Mouse (Mus musculus) CD8-positive naive resting alpha-beta T cell, adult 57 days (primary cell): ENCODE data around the gene Ppil4. TPM values are rescaled to one million over a fixed set of nuclear protein-coding genes. Genes with fewer than 3 reads are reported as not detected.

Source experiments
- total RNA-seq: library from RNA; stranded (reverse); gene quantifications from one replicate; pipeline ENCODE4 v1.2.4, GENCODE M21; 2023

The Ppil4 gene
- total RNA-seq = 67.1 TPM

GRCm38 (mm10) chr10:7792751-7793385, at the start of gene Ppil4, which contains the start of gene Ginm1:
Gene Ppil4 (plus strand): TSS chr10:7792891.
Gene Ginm1 (minus strand): TSS chr10:7792824.

GRCm38 (mm10) chr10:7832171-7832676, 39.5 kb downstream of the Ppil4 start, which contains the start of gene Zc3h12d:
Gene Zc3h12d (plus strand): TSS chr10:7832470.

Other genes starting within 250 kb of the Ppil4 start
- gene Lrp11, start 203.1 kb upstream of the Ppil4 start, total RNA-seq = 0.52 TPM
- gene Nup43, start 125.4 kb upstream of the Ppil4 start, total RNA-seq = 13.0 TPM
- gene Pcmt1, start 111.8 kb upstream of the Ppil4 start, total RNA-seq = 54.8 TPM
- gene Lats1, start 111.7 kb upstream of the Ppil4 start, total RNA-seq = 38.9 TPM
- gene Katna1, start 66.9 kb upstream of the Ppil4 start, total RNA-seq = 56.5 TPM
- 44.3 TPM for gene Ginm1, start 67 bp upstream of the Ppil4 start, total RNA-seq
- gene Zc3h12d, start 39.6 kb downstream of the Ppil4 start, total RNA-seq = 29.2 TPM
- gene Tab2, start 163.3 kb downstream of the Ppil4 start, total RNA-seq = 109 TPM